Mouse (Mus musculus) naive thymus-derived CD4-positive, alpha-beta T cell, adult 2 months (primary cell): Measurements from ENCODE around the gene Xpr1.

Source experiments
- DNase-seq: peaks from one replicate; pipeline ENCODE4 v3.0.0-alpha.2; 2011; ENCODE audit warnings: low read depth

Gene Xpr1

GRCm38 (mm10) chr1:155251596-155251995 is 165.6 kb downstream of the Xpr1 start:
- DNase-seq, result no peak

- no peak for DNase-seq
These were observed 166.6 kb downstream of the Xpr1 start for GRCm38 (mm10) chr1:155250531-155251135.

GRCm38 (mm10) chr1:155249896-155250295 is 167.3 kb downstream of the Xpr1 start:
- no peak for DNase-seq

GRCm38 (mm10) chr1:155248041-155248440 is 169.2 kb downstream of the Xpr1 start:
- DNase-seq, result no peak

GRCm38 (mm10) chr1:155247441-155247840 is 169.8 kb downstream of the Xpr1 start:
- DNase-seq, result no peak

- no peak for DNase-seq
These were observed 171.7 kb downstream of the Xpr1 start for GRCm38 (mm10) chr1:155245516-155245915.

GRCm38 (mm10) chr1:155244771-155245211 is 172.4 kb downstream of the Xpr1 start:
- no peak for DNase-seq

- no peak for DNase-seq
These were observed 173.1 kb downstream of the Xpr1 start, which contains the start of gene BC034090 for GRCm38 (mm10) chr1:155243797-155244770. Gene BC034090 (minus strand): TSS chr1:155244444.

GRCm38 (mm10) chr1:155242488-155242745 is 174.8 kb downstream of the Xpr1 start:
- DNase-seq, result no peak

- no peak for DNase-seq
These were observed 175.3 kb downstream of the Xpr1 start for GRCm38 (mm10) chr1:155241701-155242487.

- DNase-seq, result no peak
These were observed 177.1 kb downstream of the Xpr1 start for GRCm38 (mm10) chr1:155239962-155240717.

- no peak for DNase-seq
These were observed 178.0 kb downstream of the Xpr1 start for GRCm38 (mm10) chr1:155239169-155239568.

- DNase-seq, result no peak
These were observed 179.1 kb downstream of the Xpr1 start for GRCm38 (mm10) chr1:155238126-155238525.

- DNase-seq, result no peak
These were observed 179.8 kb downstream of the Xpr1 start for GRCm38 (mm10) chr1:155237390-155237789.

- no peak for DNase-seq
These were observed 180.8 kb downstream of the Xpr1 start for GRCm38 (mm10) chr1:155236306-155237024.

- DNase-seq, result no peak
These were observed 181.6 kb downstream of the Xpr1 start for GRCm38 (mm10) chr1:155235641-155236040.

GRCm38 (mm10) chr1:155233931-155234607 is 183.1 kb downstream of the Xpr1 start:
- no peak for DNase-seq

GRCm38 (mm10) chr1:155233378-155233777 is 183.8 kb downstream of the Xpr1 start:
- no peak for DNase-seq

- no peak for DNase-seq
These were observed 184.4 kb downstream of the Xpr1 start for GRCm38 (mm10) chr1:155232786-155233185.

GRCm38 (mm10) chr1:155232385-155232784 is 184.8 kb downstream of the Xpr1 start:
- DNase-seq, result no peak
